Mouse (Mus musculus): ENCODE measurements at regions not wholly inside any gene's neighbourhood (a gene's known extent, or its start where the extent isn't known, plus 50 kb on each side); places are given as distances from the start of the nearest gene placed in this dataset. TPM values are rescaled to one million over a fixed set of nuclear protein-coding genes. Genes with fewer than 3 reads are reported as not detected.

GRCm38 (mm10) chr7:36548440-36548839, 149.5 kb upstream of the Tshz3 start:
- no peaks in the 10 kb centered on the region for H3K4me1 ChIP-seq
- no peak overlapping the region for H3K4me3 ChIP-seq
- no peaks in the 10 kb centered on the region for H3K9me3 ChIP-seq
- H3K4me2 ChIP-seq, result no peak overlapping the region
- H3K9ac ChIP-seq, result no peak overlapping the region
- H3K36me3 ChIP-seq, result no peaks in the 10 kb centered on the region
- H3K27me3 ChIP-seq, result no peaks in the 10 kb centered on the region
- no peak for ATAC-seq (ENCODE audit: insufficient number of reproducible peaks, low FRiP score, low TSS enrichment, low read depth)
- WGBS, result 78% methylated on average over 5 of the region's 5 CpGs
- no peak overlapping the region for H3K27ac ChIP-seq

- no peak for ATAC-seq (ENCODE audit: insufficient number of reproducible peaks, low FRiP score, low TSS enrichment, low read depth)
- H3K9ac ChIP-seq, result no peak overlapping the region
- H3K36me3 ChIP-seq, result no peaks in the 10 kb centered on the region
- no peaks in the 10 kb centered on the region for H3K9me3 ChIP-seq
- WGBS, result 63% methylated on average over 2 of the region's 2 CpGs
- H3K27me3 ChIP-seq, result no peaks in the 10 kb centered on the region
- H3K4me2 ChIP-seq, result no peak overlapping the region
- no peak overlapping the region for H3K4me3 ChIP-seq
- H3K4me1 ChIP-seq, result no peaks in the 10 kb centered on the region
- H3K27ac ChIP-seq, result no peak overlapping the region
These were observed 126.9 kb upstream of the Tshz3 start for GRCm38 (mm10) chr7:36571061-36571460.

GRCm38 (mm10) chr7:36582074-36582473, 115.8 kb upstream of the Tshz3 start:
- 90% methylated on average over 6 of the region's 6 CpGs for WGBS
- H3K4me3 ChIP-seq, result no peak overlapping the region
- no peak overlapping the region for H3K9ac ChIP-seq
- H3K4me1 ChIP-seq, result no peaks in the 10 kb centered on the region
- no peaks in the 10 kb centered on the region for H3K9me3 ChIP-seq
- H3K27me3 ChIP-seq, result no peaks in the 10 kb centered on the region
- no peak overlapping the region for H3K27ac ChIP-seq
- H3K4me2 ChIP-seq, result no peak overlapping the region
- ATAC-seq (ENCODE audit: insufficient number of reproducible peaks, low FRiP score, low TSS enrichment, low read depth), result no peak
- H3K36me3 ChIP-seq, result no peaks in the 10 kb centered on the region

- no peak for ATAC-seq (ENCODE audit: insufficient number of reproducible peaks, low FRiP score, low TSS enrichment, low read depth)
- H3K4me3 ChIP-seq, result no peak overlapping the region
- WGBS, result 81% methylated on average over 1 of the region's 1 CpGs
- no peaks in the 10 kb centered on the region for H3K27me3 ChIP-seq
- no peaks in the 10 kb centered on the region for H3K9me3 ChIP-seq
- H3K4me2 ChIP-seq, result no peak overlapping the region
- no peak overlapping the region for H3K27ac ChIP-seq
- H3K9ac ChIP-seq, result no peak overlapping the region
- H3K4me1 ChIP-seq, result no peaks in the 10 kb centered on the region
- H3K36me3 ChIP-seq, result no peaks in the 10 kb centered on the region
These were observed 112.9 kb upstream of the Tshz3 start for GRCm38 (mm10) chr7:36585014-36585413.

GRCm38 (mm10) chr7:36591496-36591895, 106.4 kb upstream of the Tshz3 start:
- no peak overlapping the region for H3K4me2 ChIP-seq
- H3K9me3 ChIP-seq, result no peaks in the 10 kb centered on the region
- no peaks in the 10 kb centered on the region for H3K36me3 ChIP-seq
- H3K27me3 ChIP-seq, result no peaks in the 10 kb centered on the region
- no peak for ATAC-seq (ENCODE audit: insufficient number of reproducible peaks, low FRiP score, low TSS enrichment, low read depth)
- no peak overlapping the region for H3K9ac ChIP-seq
- WGBS, result 91% methylated on average over 1 of the region's 1 CpGs
- H3K27ac ChIP-seq, result no peak overlapping the region
- no peak overlapping the region for H3K4me3 ChIP-seq
- no peaks in the 10 kb centered on the region for H3K4me1 ChIP-seq

- 73% methylated on average over 3 of the region's 3 CpGs for WGBS
- ATAC-seq (ENCODE audit: insufficient number of reproducible peaks, low FRiP score, low TSS enrichment, low read depth), result no peak
- no peaks in the 10 kb centered on the region for H3K27me3 ChIP-seq
- H3K4me2 ChIP-seq, result no peak overlapping the region
- H3K4me3 ChIP-seq, result no peak overlapping the region
- H3K27ac ChIP-seq, result no peak overlapping the region
- H3K4me1 ChIP-seq, result no peaks in the 10 kb centered on the region
- H3K9ac ChIP-seq, result no peak overlapping the region
- no peaks in the 10 kb centered on the region for H3K36me3 ChIP-seq
- H3K9me3 ChIP-seq, result no peaks in the 10 kb centered on the region
These were observed 101.2 kb upstream of the Tshz3 start for GRCm38 (mm10) chr7:36596630-36597301.

- no peak overlapping the region for H3K9ac ChIP-seq
- no peak overlapping the region for H3K4me2 ChIP-seq
- H3K4me1 ChIP-seq, result no peaks in the 10 kb centered on the region
- H3K27me3 ChIP-seq, result no peaks in the 10 kb centered on the region
- H3K36me3 ChIP-seq, result no peaks in the 10 kb centered on the region
- H3K27ac ChIP-seq, result no peak overlapping the region
- no peaks in the 10 kb centered on the region for H3K9me3 ChIP-seq
- WGBS, result 51% methylated on average over 18 of the region's 18 CpGs
- H3K4me3 ChIP-seq, result no peak overlapping the region
- ATAC-seq (ENCODE audit: insufficient number of reproducible peaks, low FRiP score, low TSS enrichment, low read depth), result no peak
These were observed 92.8 kb upstream of the Tshz3 start for GRCm38 (mm10) chr7:36605026-36605698.

- no peak overlapping the region for H3K4me2 ChIP-seq
- no peak overlapping the region for H3K27ac ChIP-seq
- WGBS, result 63% methylated on average over 6 of the region's 6 CpGs
- H3K4me1 ChIP-seq, result 0 out of 2 replicates have a peak, but pooled peaks cover 2% of the 10 kb centered on the region
- H3K27me3 ChIP-seq, result no peaks in the 10 kb centered on the region
- no peaks in the 10 kb centered on the region for H3K36me3 ChIP-seq
- H3K4me3 ChIP-seq, result no peak overlapping the region
- ATAC-seq (ENCODE audit: insufficient number of reproducible peaks, low FRiP score, low TSS enrichment, low read depth), result no peak
- H3K9ac ChIP-seq, result no peak overlapping the region
- H3K9me3 ChIP-seq, result no peaks in the 10 kb centered on the region
These were observed 77.7 kb upstream of the Tshz3 start for GRCm38 (mm10) chr7:36620256-36620655.

GRCm38 (mm10) chr7:36644252-36644651, 53.7 kb upstream of the Tshz3 start:
- Histone ChIP-seq H3K9me3 (no peaks in the 10 kb centered on the region), H3K36me3 (no peaks in the 10 kb centered on the region), H3K4me2 (no peak overlapping the region), H3K27me3 (no peaks in the 10 kb centered on the region), H3K4me3 (no peak overlapping the region), H3K4me1 (no peaks in the 10 kb centered on the region), H3K27ac (no peak overlapping the region), H3K9ac (no peak overlapping the region)
- WGBS, result 61% methylated on average over 3 of the region's 3 CpGs
- ATAC-seq (ENCODE audit: insufficient number of reproducible peaks, low FRiP score, low TSS enrichment, low read depth), result no peak

Small RNAs in the stretch of these regions (microRNA-seq; reads per million reads assigned to microRNA genes)
- gene Gm25247, result not detected
